Mouse (Mus musculus) thymus, adult 18-20 months (tissue): Measurements from ENCODE around the gene Nlgn2.
"Not testable (repeated sequence)": the region's sequence is repeated elsewhere in the genome, so short reads cannot be mapped to it uniquely, and the experiment has no call there.

Experiments
- DNase-seq, 2 experiments: peaks; one replicate each; pipeline ENCODE4 v3.0.0; 2022; ENCODE audit warnings: mixed read lengths in 2 of 2

Nlgn2 gene

GRCm38 (mm10) chr11:69863729-69864128 lies 26.1 kb upstream of the Nlgn2 start:
- DNase-seq, result not testable (repeated sequence)

DNA sequence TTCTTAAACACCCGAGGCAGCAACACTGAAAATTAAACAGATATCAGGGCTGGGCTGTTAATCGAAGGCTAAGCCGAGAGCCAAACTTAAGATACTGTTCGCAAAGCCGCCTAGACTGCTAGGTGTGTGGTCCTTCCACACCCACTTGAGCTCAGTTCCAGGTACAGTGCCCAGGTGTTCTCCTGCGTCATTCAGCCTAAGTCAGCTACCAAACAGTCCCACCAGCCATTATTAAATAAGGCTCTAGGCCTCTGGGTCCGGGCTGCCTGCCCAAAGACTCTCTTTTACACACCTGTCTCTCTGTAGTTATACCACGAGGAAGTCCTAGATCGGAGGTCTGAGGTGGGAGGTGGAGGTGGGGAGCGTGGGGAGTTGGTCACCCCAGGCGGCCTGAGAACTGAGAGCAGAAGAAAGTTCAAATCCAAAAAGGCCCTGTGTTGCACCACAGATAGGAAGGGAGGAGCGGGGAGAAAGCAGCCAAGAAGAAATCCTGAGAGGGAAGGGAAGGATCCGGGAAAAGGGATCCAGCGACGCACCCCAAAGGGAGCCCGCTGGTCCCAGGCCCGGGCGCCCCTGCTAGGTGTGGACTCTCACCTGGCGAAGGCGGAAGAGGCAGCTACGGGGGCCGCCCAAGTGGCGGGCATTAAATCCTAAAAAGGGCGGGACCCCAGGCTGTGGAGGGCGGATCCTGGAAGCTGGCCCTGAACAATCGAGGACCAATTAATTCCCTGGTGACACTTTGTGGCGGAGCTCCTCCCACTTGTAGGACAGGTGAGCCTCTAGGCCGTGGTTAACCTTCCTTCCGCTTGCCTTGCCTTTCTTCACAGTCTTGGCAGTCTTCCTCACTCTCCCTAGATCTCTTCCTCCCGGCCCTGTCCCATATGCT lies 20.8 kb upstream of the Nlgn2 start, which contains the start of gene Tnk1:
TSS of gene Tnk1 (minus strand) at position 618 of the 886 bp plus-strand sequence.
- no peak for DNase-seq

DNA sequence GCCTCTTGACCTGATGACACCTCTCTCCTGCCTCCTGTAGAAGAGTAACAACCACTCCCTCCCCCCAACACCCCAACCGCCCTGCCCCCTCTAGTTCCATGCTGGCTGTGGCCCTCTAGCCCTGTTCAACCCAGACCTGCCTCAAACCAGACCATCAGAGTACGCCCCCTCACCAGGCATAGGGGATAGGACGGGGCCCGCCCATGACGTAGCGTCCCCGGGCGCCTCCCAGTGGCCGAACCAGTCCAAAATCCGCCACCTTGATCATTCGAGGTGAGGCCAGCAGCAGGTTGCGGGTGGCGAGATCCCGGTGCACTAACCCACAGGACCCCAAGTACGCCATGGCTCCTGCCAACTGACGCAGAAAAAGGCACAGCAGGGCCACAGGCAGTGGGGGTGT lies 17.8 kb upstream of the Nlgn2 start:
- DNase-seq, result peak in 1 of 2 experiments; percentile 31

DNA sequence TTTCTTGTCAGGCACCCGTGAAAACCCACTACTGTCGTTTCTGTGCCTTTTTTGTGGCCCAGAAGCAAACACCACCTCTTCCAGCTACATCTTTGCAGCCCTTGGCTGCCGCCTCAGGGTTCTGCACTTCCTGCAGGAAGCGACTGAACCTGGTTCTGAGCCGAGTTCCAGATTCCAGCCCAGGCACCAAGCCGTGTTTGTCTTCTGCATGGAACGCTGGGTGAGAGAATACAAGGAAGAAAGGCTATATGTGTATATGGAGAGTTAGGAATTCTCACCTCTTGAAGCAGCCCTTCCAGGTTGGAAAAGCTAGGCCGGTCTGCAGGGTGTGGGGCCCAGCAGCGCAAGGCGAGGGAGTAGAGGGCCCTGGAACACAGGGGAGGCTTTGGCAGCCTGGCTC lies 17.1 kb upstream of the Nlgn2 start:
- DNase-seq, result no peak

DNA sequence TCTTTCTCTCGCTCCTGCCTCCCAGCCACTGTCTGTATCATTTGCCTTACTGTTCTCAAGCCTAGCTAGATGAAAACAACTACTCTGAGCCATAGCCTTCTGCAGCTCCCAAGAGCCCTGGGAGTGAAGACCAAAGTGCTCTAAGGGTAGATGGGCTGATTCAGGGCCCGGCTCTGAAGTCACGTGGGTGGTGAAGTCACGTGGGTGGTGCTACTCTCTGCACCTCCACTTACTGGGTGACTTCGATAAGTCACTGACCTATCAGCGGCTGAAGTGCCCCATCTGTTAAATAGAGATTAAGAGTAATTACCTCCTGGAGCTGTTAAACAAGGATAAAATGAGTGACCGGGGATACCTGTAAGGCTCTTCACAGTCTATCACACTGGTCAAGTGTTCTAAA lies 16.4 kb upstream of the Nlgn2 start:
- DNase-seq, result no peak

DNA sequence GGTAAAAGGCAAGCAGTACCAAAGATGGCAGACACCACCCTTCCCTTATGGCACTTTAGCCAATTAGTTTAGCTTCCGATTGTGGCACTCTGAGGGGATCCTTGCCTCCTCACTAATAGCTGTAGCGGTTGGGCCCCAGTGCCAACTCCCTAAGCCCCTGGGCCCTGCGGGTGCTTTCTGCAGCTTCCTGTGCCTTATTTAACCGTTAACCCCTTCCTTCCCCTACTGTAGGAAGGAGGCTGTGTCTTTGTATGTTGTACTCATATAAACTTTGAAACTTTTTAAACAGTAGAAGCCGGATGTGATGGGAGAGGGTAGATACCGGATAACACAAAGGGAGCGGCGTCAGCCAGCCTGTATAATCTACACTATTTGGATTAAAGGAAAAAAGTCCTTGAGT lies 13.2 kb upstream of the Nlgn2 start:
- no peak for DNase-seq

- DNase-seq, result no peak
These were observed 12.3 kb upstream of the Nlgn2 start for GRCm38 (mm10) chr11:69849884-69850283.

- no peak for DNase-seq
These were observed 11.5 kb upstream of the Nlgn2 start for GRCm38 (mm10) chr11:69849128-69849527.

- DNase-seq, result no peak
These were observed 10.4 kb upstream of the Nlgn2 start for GRCm38 (mm10) chr11:69848021-69848420.

DNA sequence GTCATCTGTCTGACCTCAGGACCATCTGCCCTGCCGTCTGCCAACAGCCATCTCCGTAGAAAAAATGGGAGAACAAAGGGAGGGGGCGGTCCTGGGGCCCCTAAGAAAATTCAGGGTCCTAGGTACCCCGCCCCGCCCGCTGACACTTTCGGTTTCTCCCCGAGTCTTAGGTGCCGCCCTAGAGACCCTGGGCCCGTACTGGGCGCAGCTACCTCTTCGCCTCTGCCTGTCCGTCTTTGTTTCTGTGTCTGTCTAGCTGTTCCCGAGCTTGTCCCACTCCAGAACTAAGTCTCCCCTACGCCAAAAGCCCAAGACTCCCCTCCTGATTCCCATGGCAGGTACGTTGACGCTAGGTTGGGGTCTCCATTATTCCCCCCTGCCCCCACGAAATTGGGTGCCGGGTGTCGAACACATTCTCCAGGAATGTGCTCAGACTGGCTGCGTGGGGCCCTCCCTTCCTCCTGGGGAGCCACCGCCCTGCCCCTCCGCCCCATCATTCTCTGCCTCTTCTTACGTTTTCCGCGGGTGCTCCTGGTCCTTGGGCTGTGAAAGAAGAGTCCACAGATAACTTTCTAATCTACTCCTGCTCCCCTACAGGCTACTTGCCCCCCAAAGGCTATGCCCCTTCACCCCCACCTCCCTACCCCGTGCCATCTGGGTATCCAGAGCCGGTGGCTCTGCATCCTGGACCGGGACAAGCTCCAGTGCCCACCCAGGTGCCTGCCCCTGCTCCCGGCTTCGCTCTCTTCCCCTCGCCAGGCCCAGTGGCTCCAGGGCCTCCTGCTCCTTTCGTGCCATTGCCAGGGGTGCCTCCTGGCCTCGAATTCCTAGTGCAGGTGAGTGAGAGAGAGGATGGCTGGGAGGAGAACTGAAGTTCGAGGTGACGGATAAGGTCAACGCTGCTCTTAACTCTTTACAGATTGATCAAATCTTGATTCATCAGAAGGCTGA lies 9.4 kb upstream of the Nlgn2 start:
- DNase-seq, result no peak

DNA sequence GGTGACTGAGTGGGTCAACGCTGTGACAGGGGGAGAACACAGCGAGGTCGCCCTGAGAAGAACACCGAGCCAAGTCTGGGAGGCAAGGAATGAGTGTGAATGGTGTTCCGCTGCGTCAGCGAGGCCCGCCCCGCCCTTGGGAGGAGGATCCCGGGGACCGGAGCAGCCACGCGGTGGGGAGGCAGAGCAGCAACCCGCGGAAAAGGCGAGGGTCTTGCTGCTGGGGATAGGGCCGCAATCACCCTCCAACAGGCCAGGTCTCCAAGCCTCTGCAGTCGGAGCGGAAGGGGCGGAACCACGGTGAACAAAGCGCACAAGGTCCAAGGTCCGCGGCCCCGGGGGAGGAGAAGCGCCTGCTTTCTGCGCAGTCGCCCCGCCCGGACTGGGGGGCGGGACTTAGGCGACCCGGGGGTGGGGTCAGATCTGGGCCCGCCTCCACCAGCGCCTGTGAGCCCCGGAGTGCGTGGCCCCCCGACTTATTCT lies 8.7 kb upstream of the Nlgn2 start, which contains the start of gene Plscr3:
TSS of gene Plscr3 (plus strand) at position 179 of the 483 bp plus-strand sequence.
- DNase-seq, result peak; percentile 85 to 87

DNA sequence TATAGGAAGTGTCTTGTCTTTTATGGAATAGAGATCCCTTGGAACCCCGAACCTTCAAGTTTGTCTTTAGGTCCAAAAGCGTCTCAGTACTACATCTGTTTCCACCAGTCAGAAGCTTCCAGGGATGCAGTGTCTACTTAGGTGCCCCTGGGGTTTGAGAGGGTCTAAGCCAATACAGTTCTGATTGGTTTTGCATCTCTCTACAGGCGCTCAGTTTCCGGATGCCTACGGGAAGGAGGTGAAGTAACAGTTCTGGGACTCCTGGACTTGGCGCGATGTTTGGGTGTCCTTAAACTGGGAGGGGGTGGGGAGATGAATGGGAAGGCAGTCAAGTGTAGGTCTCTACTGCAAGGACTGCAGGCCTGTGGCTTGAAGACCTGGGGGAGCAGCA lies 1.1 kb upstream of the Nlgn2 start:
- DNase-seq, result no peak

DNA sequence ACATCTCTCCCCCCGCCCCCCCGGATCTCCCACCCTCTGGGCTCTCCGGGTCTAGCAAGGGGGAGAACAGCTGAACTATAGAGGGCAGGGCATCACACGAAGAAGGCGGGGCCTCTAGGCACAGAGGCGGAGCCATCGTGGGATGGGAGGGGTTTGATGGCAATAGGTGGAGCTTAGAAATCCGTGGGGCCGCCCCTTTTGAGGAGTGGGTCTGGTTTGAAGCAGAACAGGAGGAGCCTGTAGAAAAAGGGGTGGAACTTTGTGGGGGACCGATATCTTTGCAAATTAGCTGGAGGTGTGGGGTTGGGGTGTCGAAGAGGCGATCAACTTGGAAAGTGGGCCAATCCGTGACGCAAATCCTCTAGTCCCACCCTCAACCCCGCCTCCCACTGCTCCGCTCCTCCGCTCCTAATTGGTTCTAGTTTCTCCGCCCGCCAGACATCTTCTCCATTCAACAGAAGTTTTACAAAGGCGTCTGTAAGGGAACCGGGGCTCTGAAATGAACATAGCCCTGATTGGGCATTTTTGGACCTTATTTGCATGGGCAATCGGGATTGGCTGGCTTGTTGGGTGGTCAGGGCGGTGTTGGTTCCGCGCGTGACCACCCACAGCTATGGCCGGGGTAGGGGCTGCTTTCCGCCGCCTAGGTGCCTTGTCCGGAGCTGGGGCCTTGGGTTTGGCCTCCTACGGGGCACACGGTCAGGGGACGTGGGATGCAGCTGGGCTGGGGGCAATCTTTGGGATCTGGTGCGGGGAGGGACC lies 549 bp upstream of the Nlgn2 start, which contains the start of gene Tmem256:
TSS of gene Tmem256 (plus strand) at position 563 of the 762 bp plus-strand sequence.
- peak; percentile 78 to 89 for DNase-seq

GRCm38 (mm10) chr11:69836703-69837576 lies 644 bp downstream of the Nlgn2 start:
- DNase-seq, result no peak

DNA sequence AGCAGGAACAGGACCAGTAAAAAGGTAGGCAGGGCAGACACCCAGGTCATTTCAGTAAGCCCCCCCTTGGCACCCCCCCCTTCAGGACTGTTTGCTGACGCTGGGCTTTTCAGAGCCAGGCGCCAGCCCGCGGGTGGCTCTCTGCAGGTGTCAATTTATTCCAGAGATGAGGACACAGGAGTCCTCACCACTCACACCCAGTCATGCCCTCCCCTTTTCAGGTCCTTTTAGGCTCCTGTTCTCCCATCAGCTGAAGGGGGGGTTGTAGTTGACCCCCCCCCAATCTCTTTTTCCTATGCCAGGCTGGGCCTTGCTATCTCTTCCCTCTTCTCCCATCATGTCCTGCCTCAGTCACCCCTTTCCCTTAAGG lies 1.6 kb downstream of the Nlgn2 start:
- DNase-seq, result no peak

DNA sequence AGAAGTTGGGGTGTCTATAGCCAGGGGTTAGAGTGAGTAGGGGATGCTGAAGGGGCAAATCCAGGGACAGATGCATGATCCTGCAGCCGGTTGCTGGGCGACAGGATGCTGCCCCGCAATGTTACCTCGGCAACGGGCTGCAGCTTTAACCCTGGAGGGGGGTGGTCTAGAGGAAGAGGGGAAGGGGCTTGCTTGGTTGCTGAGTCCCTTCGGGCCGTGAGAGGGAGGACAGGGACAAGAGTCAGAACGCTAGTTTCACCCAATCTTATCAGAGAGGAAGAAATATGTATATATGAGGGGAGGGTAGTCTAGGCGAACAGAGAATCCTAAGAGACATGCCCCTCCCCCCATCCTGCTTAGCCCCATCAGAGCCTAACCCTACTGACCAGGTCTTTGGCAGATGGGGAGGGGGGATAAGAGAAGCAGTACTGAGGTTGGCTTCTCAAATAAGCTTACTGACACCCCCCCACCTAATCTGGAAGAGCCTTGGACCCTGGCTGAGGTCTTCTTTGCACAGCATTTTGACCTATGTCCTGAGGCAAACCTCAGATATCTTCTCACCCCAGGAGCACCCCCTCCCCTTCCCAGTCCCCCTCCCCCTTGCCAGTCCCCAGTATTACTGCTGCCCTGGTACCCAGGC lies 2.1 kb downstream of the Nlgn2 start:
- DNase-seq, result no peak

DNA sequence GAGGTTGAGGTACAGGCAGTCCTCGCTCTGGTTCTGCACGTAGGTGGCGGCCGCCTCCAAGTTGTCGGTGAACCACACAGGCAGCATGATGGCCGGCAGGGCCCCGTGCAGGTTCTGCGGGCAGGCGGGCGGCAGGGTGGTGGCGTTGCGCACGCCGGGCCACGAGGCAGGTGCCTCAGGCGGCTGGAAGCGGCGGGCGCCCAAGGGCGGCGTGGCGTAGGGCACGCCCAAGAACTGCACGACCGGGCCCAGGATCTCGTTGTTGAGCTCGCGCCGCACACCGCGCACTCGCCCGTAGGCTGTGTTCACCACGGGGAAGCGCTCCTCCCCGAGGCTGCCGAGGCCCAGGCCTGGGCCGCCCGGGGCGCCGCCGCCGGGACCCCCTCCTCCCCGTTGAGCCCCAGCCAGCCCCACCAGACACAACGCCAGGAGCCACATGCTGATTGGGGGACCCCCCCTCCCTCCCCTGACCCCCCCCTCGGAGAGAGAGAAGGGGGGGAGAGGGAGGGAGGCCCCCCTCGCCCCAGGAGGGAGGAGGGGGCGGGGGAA lies 3.5 kb downstream of the Nlgn2 start:
- DNase-seq, result peak in 1 of 2 experiments; percentile 37

DNA sequence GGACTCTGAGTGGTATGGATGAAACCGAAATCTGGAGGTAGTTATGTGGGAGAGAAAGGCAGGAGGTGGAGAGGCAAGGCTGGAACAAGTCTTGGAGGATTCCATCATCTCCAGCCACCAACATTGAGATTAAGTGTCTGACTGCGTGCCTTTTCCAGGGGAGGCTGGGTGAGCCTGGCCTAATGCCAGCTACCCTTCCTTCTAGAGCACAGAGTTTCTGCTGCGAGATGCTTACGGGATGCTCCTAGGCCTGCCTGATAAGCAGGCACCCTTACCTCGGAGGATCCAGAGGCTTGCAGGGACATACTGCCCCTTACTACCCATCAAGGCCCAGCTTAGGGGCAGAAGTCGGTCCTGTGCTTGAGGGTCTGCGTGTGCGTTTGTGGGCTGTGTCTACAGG lies 4.0 kb downstream of the Nlgn2 start:
- no peak for DNase-seq

- DNase-seq, result no peak
These were observed 8.8 kb downstream of the Nlgn2 start for GRCm38 (mm10) chr11:69828832-69829231.

GRCm38 (mm10) chr11:69823456-69823855 lies 14.1 kb downstream of the Nlgn2 start:
- no peak for DNase-seq

DNA sequence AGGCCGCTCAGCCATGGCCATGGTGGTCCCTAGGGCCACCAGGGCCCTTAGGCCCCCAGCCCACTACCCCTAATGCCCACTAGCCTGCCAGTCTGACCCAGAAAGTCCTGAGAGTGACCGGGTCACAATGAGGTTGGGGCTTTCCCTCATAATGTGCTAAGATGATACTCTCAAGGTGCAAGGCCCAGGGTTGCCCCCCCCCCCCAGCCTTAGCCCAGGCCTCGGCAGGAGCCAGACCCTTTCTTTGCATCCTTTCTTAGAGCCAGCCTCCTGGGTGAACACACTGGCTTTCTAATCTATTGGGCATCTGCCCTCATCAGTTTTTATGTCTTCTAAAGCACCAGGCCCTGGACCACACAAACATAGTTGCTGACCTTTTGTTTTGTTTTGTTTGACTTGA lies 15.5 kb downstream of the Nlgn2 start, which contains the start of gene Spem1:
TSS of gene Spem1 (minus strand) at position 101 of the 400 bp plus-strand sequence.
- no peak for DNase-seq
